Mouse (Mus musculus): ENCODE measurements around the gene Pknox1. TPM values are rescaled to one million over a fixed set of nuclear protein-coding genes. Genes with fewer than 3 reads are reported as not detected.
"Not testable (repeated sequence)": the region's sequence is repeated elsewhere in the genome, so short reads cannot be mapped to it uniquely, and the experiment has no call there.

Gene Pknox1
- total RNA-seq, 1 experiment from 2014 or later: 32.1 TPM

GRCm38 (mm10) chr17:31583781-31584180 lies 19.2 kb downstream of the Pknox1 start:
- no peak for ATAC-seq (replicated peaks; ENCODE audit: insufficient number of reproducible peaks, low FRiP score, low TSS enrichment, poor library complexity, severe bottlenecking)

GRCm38 (mm10) chr17:31588115-31588514 lies 23.6 kb downstream of the Pknox1 start:
- ATAC-seq (replicated peaks; ENCODE audit: insufficient number of reproducible peaks, low FRiP score, low TSS enrichment, poor library complexity, severe bottlenecking): no peak

DNA sequence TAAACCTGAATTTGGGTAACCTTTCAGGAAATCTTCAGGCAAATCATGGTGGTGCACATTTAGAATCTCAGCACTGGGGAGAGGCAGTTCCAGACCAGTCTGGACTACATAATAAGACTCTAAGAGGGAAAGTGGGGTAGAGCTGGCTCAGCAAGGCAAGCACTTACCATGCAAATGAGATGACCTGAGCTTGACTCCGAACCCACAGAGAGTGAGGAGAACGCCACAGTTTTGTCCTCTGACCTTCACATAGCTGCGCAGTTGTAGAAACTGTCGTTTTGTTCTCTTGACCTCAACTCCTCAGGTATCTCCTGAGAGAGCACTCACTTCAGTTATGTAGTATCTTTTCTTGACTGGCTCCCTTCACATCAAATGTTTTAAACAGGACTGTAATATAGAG lies 24.2 kb downstream of the Pknox1 start:
- ATAC-seq (replicated peaks; ENCODE audit: insufficient number of reproducible peaks, low FRiP score, low TSS enrichment, poor library complexity, severe bottlenecking): no peak

- no peak for ATAC-seq (replicated peaks; ENCODE audit: insufficient number of reproducible peaks, low FRiP score, low TSS enrichment, poor library complexity, severe bottlenecking)
These were observed 26.3 kb downstream of the Pknox1 start for GRCm38 (mm10) chr17:31590846-31591245.

DNA sequence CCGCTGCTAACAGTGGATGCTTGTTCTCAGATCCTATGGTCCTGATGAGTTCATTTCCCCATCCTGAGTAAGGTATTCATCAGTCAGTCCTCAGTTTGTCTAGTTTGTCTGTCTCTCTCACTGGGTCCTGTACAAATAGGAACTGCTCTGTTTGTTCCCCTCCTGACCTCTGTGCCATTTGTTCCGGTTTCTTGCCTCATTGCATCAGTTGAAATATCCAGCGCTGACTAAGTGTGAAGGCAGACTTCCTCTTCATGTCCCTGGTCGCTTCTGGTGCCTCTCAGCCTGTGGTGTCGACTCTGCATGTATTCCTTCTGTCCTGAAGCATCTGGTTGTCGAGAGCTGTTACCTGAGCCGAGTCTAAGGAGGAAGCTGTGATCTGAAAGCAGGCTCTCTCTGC lies 30.1 kb downstream of the Pknox1 start:
- peak; percentile 94 for ATAC-seq (replicated peaks; ENCODE audit: insufficient number of reproducible peaks, low FRiP score, low TSS enrichment, poor library complexity, severe bottlenecking)

DNA sequence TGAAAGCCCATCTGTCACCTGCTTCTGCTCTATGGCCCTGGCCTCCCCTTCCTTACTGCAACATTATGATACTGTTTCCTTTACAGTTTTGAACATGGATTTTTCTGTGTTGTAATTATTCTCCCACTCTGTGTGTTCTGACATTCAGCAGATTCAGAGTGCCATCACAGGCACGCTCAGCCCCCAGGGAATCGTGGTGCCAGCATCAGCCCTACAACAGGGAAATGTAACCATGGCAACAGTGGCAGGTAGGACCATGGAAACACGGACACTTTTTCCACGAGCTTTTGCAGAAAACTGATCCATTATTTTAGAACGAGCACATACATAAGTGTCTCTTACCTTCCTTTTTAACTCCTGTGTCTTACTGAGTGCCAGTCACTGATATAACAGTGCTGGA lies 30.5 kb downstream of the Pknox1 start:
- ATAC-seq (replicated peaks; ENCODE audit: insufficient number of reproducible peaks, low FRiP score, low TSS enrichment, poor library complexity, severe bottlenecking): no peak

GRCm38 (mm10) chr17:31597957-31598356 lies 33.4 kb downstream of the Pknox1 start:
- ATAC-seq (replicated peaks; ENCODE audit: insufficient number of reproducible peaks, low FRiP score, low TSS enrichment, poor library complexity, severe bottlenecking): no peak

- ATAC-seq (replicated peaks; ENCODE audit: insufficient number of reproducible peaks, low FRiP score, low TSS enrichment, poor library complexity, severe bottlenecking): no peak
These were observed 34.1 kb downstream of the Pknox1 start for GRCm38 (mm10) chr17:31598593-31598992.

DNA sequence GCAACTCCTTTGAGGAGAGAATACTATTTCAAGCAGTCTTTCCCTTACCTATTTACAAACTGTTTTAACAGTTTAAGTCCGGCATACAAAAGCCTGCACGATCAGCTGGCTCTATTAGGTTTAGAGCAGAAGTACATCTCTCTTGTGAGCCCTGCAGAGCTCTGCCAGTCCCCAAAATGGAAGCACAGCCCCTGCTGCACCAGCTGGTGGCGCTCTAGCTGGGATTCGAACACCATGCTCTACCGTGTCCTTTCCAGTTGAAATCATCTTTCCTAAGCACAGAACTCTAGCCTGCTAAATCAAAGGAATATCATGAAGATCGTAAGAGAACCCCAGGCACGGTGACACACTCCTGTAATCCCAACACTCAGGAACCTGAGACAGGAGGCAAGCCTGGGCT lies 41.9 kb downstream of the Pknox1 start:
- no peak for ATAC-seq (replicated peaks; ENCODE audit: insufficient number of reproducible peaks, low FRiP score, low TSS enrichment, poor library complexity, severe bottlenecking)

DNA sequence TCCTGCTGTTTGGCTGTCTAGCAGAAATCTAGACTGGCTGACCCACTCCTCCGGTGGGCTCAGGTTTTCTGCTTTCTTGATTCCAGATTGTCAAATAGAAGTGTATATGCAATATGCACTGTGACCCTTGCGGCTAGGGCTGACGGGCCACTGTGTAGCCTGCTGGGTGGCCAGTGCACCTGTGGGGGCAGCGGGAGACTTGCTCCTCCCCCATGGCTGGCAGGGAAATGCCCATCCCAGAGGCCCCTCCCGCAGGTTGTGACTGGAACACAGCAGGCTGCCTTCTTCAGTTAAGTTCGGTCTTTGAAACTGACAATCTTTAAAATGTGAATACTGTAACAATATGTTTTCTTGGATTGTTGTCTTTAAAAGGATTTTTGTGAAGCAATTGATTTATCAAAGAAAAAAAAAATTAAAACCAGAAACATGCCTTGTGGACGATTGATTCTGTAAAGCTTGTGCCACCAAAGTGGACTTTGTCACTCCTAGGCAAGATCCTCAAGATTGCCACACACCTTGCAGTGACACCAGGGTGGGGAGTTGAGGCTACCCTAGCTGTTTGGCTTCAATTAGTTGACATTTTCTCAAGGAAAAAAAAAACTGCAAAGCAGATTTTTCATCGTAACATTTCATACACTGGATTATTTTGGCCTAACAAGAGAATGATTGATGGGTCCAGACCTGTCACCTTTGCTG lies 42.9 kb downstream of the Pknox1 start:
- no peak for ATAC-seq (replicated peaks; ENCODE audit: insufficient number of reproducible peaks, low FRiP score, low TSS enrichment, poor library complexity, severe bottlenecking)

DNA sequence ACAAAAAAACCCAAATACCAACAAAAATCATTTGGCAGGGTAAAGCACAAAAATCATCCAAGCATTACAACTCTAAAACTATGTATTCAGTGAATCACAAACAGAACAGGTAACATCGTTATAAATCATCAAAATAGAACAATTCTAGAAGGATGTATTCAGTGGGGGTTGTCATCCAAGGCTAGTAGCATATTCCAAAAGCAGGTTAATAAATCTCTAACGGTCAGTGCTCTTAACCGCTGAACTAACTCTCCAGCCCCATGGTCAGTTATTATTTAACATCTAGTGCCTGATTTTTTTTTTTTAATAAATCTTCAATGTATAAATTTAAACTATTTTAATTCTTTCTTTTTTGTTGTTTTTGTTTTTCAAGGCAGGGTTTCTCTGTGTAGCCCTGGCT lies 44.6 kb downstream of the Pknox1 start:
- ATAC-seq (replicated peaks; ENCODE audit: insufficient number of reproducible peaks, low FRiP score, low TSS enrichment, poor library complexity, severe bottlenecking): not testable (repeated sequence)

GRCm38 (mm10) chr17:31609895-31610294 lies 45.4 kb downstream of the Pknox1 start:
- no peak for ATAC-seq (replicated peaks; ENCODE audit: insufficient number of reproducible peaks, low FRiP score, low TSS enrichment, poor library complexity, severe bottlenecking)

DNA sequence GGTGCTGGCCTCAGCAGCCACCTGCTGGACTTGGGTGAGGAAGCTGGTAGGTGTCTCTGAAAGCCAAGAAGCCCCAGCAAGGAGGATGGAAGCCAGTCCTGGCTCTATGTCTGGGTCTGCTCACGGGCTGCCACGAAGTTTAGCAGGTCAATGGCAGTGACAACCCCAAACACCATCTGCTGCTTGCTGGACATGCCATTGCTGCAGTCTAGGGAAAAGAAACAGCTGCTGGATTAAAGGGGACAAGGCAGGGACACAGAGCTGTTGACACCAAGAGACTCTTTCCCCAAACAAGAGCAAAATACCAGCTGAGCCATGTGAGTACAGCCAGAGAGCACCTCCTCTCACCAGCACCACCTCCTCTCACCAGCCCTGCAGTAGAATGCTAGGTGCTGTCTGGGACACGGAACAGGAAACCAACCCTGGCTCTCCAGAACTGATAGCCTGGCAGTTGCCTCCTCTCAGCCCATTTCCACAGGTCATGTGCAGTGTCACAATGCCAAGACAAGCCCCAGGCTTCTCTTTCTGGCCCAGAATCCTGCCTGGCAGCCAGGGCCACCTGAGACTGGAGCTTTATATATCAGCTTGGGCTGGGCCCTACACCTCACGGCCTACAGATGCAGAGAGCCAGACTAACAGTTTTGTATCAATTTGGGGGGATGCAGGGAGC lies 48.7 kb downstream of the Pknox1 start:
- no peak for ATAC-seq (replicated peaks; ENCODE audit: insufficient number of reproducible peaks, low FRiP score, low TSS enrichment, poor library complexity, severe bottlenecking)

GRCm38 (mm10) chr17:31623101-31623500 lies 58.6 kb downstream of the Pknox1 start:
- ATAC-seq (replicated peaks; ENCODE audit: insufficient number of reproducible peaks, low FRiP score, low TSS enrichment, poor library complexity, severe bottlenecking): no peak

DNA sequence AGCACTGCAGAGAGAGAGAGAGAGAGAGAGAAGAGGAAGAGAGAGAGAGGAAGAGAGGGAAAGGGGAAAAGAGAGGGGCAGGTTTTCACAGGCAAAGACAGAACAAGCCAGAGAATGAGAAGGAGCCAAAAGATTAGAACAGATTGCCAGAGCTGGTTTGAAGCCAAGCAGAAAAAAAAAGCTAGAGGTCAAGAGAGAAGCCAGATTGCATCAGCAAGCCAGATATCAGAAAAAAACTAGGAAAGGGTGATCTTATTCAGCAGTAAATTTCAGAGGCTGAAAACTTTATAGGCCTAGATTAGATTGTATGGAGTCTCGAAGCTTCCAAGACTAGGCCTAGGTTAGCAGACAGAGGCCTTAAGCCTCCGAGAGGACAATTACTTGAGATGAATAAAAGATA lies 63.4 kb downstream of the Pknox1 start:
- ATAC-seq (replicated peaks; ENCODE audit: insufficient number of reproducible peaks, low FRiP score, low TSS enrichment, poor library complexity, severe bottlenecking): no peak

GRCm38 (mm10) chr17:31631081-31631800 lies 66.7 kb downstream of the Pknox1 start:
- no peak for ATAC-seq (replicated peaks; ENCODE audit: insufficient number of reproducible peaks, low FRiP score, low TSS enrichment, poor library complexity, severe bottlenecking)

GRCm38 (mm10) chr17:31633007-31633406 lies 68.5 kb downstream of the Pknox1 start:
- ATAC-seq (replicated peaks; ENCODE audit: insufficient number of reproducible peaks, low FRiP score, low TSS enrichment, poor library complexity, severe bottlenecking): no peak

- no peak for ATAC-seq (replicated peaks; ENCODE audit: insufficient number of reproducible peaks, low FRiP score, low TSS enrichment, poor library complexity, severe bottlenecking)
These were observed 70.4 kb downstream of the Pknox1 start for GRCm38 (mm10) chr17:31634896-31635295.

- no peak for ATAC-seq (replicated peaks; ENCODE audit: insufficient number of reproducible peaks, low FRiP score, low TSS enrichment, poor library complexity, severe bottlenecking)
These were observed 71.2 kb downstream of the Pknox1 start for GRCm38 (mm10) chr17:31635781-31636180.

Data from monocyte, adult 5-6 weeks (primary cell).